Mouse (Mus musculus): ENCODE results near the gene Zcwpw1.

- no peak for TF ChIP-seq CTCF (IDR thresholded peaks at IDR 0.05; ENCODE audit: extremely low read depth, insufficient read length, insufficient replicate concordance, low read depth, low read length)
- TF ChIP-seq POLR2A (IDR thresholded peaks at IDR 0.05; ENCODE audit: low read depth, low read length) = no peak
Observed at GRCm38 (mm10) chr5:137831106-137831505, 43.5 kb downstream of the Zcwpw1 start.
